Mouse (Mus musculus): ENCODE results near the gene Cypt2. TPM values are rescaled to one million over a fixed set of nuclear protein-coding genes. Genes with fewer than 3 reads are reported as not detected.

Cypt2 gene
- not detected in 2 replicates for polyA plus RNA-seq (2012; rRNA removed)

GRCm38 (mm10) chrX:105499472-105499871, at the start of gene Cypt2:
Cypt2 (plus strand) TSS chrX:105499772.

